Mouse (Mus musculus) layer of hippocampus, postnatal 14 days (tissue): Measurements from ENCODE around the gene Rpl23. TPM values are rescaled to one million over a fixed set of nuclear protein-coding genes. Genes with fewer than 3 reads are reported as not detected.
A peak's percentile ranks its signal among the peaks of the same experiment; 100 is the strongest.
"Not testable (repeated sequence)": the region's sequence is repeated elsewhere in the genome, so short reads cannot be mapped to it uniquely, and the experiment has no call there.

Experiments
- DNase-seq, 2 experiments: peaks; one replicate each; pipeline ENCODE4 v3.0.0; 2021 to 2022; ENCODE audit warnings: low spot score in 2 of 2, mixed read lengths in 1 of 2
- total RNA-seq, 2 experiments: library from RNA; stranded (reverse); gene quantifications; 2 replicates each; pipeline ENCODE4 v1.2.3; 2021

The Rpl23 gene
- total RNA-seq, 2 experiments from 2014 or later, result 372 to 419 TPM

DNA sequence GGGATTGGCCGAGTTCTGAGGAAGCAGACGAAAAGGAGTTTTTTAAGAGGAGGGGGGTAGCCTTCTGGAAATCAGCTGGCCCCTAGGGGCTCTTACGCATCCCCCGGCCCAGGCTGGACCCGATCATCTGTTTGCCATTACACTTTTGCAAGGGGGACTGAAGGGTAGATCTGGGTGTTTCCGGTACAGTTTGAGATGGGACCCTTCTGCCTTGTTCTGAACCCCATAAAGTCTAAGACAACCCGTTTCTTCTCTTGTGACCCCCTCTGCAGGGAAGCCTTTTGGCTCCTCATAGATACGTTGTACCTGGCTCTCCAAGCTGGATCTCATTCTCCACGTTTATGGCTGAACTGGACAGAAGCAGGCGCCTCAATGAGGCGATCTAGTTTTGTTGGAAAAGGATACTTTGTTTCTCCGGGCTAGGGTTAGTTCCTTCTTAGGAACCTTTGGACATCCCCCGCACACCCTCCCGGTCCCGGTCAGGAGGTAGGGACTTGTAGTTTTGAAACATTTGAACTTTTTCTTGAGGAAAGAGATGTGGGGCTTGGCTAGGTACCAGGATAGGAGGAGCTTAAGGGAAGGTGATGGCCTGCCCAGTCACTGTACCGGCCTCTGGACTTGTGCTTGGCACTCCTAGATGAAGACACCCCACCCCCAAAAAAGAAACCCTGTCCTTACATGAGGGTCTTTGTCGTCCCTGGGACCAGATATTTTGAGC is 18.6 kb upstream of the Rpl23 start:
- no peak for DNase-seq

DNA sequence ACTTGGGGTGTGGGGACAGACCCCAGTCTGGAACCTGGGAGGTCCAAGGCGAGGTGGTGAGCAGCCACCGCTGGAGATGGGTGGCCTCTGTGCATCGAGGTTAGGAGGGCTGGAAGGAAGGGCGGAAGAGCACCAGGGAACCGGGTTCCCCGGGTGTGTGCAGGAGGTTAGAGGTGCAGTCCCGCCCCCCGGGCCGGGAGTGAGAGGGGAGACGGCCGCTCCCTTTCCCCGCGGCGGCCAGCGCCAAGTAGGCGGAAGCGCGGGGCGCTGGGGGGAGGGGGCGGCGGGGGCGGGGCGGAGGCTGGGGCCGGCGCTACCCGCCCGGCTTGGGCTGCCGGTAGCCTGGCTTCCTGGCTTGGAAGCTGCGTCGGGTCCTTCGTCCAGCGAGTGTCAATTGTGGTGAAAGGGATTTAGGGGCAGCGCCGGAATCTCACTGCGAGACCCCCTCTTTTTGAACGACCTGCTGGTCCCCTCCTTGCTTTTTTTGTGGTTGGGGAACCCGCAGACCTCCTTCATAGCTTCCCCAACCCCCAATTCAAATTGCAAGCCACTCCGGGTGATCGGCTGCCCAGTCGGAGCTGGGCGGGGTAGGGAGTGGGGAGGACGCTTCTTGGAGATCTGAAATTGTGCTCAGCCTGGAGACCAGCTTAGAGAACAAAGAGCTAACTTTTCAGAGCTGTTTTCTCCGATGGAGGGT is 17.9 kb upstream of the Rpl23 start:
- peak in 1 of 2 experiments; percentile 59 for DNase-seq

DNA sequence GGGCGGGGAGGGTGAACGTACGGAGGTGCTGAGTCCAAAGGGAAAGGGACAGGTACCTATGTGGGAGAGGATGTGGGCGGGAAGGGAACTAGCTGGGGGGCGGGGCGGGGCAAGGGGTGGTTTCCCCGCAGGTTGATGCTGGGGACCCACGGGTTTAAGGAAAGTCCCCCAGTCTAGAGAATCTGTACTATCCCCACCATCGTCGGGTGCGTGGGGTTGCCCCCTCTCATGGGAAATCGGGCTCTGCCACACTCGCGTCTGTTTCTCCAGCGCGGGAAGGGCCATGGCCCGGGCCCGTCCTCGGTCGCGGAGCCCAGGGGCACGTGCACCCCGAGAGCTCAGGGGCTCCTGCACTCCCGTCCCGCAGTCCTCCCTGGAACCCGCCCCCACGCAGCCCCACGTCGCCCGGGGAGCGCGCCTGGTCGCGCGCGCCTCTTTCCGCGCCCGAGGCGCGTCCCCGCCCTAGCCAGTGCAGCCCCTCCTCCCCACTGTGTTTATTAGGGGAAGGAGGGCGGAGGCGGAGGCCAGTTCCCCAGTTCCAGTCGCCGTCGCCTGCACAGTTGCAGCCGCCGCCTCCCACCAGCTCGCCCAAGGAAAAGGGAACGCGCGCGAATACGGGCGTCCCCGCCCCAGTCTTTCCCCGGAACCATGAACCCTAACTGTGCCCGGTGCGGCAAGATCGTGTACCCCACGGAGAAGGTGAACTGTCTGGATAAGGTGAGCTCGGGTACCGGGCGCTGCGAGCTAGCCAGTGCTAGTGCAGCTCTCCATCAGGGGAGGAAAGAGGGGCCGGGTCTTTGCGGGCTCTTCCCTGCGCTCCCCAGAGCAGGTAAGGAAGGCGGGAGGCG is 17.1 kb upstream of the Rpl23 start:
- DNase-seq, result peak; percentile 85 to 90

DNA sequence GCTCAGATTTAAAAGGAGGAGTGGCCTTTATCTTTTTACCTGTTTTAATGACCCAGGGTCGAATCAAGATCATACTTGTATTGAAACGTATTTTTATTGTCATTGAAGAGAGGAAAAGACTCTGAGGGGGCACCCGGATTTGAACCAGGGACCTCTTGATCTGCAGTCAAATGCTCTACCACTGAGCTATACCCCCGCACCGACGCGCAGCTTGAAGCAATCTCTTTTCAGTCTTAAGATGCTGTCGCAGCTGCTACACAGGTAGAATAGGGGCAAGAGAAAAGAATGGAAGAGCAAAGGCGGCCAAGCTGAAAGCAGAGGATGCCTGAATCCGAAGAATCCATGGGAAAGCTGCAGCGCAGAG is 16.5 kb upstream of the Rpl23 start, which contains the start of gene Lasp1:
TSS of gene Lasp1 (plus strand) at position 219 of the 364 bp plus-strand sequence.
- DNase-seq, result peak; percentile 89 to 94

DNA sequence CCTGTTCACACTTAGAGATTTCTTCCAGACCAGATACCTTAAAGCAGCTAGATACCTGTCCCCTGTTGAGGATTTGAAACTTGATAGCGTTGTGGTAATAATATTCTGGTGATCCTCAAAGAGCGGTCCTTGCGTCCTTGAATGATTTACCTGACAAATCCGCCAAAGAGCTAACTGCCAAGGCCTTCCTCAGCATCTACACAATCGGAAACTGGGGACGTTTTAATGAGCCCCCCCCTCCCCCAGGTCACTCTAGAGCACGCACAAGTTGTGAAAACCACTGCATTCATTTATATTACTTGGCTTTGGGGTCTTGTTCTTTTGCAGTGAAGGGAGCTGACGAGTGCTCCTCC is 15.8 kb upstream of the Rpl23 start:
- DNase-seq, result no peak

DNA sequence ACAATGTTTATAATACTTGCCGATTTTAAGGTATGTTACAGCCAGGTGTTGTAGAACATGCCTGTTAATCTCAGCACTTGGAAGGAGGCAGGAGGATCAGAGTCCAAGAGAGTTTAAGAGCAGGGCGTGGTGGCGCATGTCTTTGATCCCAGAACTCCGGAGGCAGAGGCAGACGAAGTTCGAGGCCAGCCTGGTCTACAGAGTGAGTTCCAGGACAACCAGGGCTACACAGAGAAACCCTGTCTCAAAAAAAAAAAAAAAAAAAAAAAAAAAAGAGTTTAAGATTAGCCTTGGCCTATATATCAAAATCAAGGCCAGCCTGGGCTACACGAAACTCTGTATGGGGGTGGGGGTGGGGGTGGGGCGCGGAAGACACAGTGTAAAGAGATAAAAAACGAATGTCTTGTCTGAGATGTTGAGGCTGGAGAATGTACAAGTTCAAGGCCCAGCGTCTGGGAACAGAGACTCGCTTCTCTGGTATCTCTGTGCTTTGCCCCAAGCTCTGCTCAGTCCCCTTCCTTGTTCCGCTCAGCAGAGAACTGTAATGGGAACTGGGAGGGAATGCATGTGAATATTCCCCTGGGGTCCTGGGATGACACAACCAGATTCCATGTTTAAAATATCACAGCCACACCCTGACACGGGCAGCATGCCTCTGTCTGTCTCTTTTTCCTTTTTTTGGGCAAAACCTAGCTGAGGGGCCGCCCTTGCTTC is 15.3 kb upstream of the Rpl23 start:
- no peak for DNase-seq

DNA sequence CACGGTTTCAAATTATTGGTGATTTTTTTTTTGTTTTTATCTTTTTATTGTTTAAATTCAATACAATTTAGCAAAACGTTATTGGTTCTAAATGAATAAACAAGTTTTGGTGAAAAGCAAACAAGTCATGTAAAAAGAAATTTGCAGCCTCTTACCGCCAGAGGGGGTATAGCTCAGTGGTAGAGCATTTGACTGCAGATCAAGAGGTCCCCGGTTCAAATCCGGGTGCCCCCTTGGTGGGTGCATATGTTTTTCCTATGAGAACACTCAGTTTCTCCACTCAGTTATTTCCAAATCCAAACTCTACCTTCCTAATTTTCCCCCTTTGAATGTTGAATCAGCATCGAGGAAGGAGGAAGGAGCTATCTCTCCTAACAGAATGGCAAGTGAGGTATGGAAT is 14.7 kb upstream of the Rpl23 start:
- DNase-seq, result peak; percentile 74 to 88

DNA sequence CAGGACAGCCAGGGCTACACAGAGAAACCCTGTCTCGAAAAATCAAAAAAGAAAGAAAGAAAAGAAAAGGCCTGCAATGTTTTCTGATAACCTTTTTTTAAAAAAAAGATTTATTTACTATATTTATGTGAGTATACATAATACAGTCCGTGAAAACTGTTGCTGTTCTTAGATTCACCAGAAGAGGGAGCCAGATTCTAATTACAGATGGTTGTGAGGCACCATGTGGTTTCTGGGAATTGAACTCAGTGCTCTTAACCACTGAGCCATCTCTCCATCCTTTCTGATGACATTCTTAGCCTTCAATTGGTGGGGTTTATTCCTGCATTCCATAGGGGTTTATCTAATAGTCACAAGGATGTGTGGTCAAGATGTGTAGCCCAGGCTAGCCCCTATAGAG is 10.9 kb upstream of the Rpl23 start:
- peak in 1 of 2 experiments; percentile 60 for DNase-seq

DNA sequence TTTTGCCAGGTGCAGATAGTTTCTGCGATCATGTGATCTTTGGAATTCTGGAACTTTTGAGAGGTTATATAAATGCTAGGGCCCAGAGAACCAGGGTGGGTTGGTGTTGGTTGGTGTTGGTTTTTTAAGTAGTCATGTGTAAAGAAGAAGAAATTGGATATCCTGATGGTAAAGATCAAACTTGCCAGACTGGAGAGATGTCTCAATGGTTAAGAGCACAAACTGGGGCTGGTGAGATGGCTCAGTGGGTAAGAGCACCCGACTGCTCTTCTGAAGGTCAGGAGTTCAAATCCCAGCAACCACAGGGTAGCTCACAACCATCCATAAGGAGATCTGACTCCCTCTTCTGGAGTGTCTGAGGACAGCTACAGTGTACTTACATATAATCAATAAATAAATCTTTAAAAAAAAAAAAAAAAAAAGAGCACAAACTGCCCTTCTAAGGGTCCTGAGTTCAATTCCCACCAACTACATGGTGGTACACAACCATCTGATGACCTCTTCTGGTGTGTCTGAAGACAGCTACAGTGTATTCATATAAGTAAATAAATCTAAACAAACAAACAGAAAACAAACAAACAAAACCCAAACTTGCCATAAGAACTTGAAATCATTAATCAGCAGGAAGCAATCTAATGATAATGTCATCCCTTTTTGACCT is 8.7 kb upstream of the Rpl23 start:
- DNase-seq, result not testable (repeated sequence)

DNA sequence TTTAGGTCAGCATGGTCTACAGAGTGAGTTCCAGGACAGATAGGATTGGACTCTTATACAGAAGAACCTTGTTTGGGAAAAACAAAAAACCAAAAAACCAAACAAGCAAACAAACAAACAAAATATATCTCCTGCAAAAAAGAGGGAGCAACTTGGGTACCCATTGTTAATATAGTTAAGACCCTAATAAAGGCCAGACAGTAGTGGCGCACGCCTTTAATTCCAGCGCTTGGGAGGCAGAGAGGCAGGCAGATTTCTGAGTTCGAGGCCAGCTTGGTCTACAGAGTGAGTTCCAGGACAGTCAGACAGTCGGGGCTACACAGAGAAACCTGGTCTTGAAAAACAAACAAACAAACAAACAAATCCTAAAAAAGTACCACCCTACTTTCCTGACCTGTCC is 7.5 kb upstream of the Rpl23 start:
- no peak for DNase-seq

DNA sequence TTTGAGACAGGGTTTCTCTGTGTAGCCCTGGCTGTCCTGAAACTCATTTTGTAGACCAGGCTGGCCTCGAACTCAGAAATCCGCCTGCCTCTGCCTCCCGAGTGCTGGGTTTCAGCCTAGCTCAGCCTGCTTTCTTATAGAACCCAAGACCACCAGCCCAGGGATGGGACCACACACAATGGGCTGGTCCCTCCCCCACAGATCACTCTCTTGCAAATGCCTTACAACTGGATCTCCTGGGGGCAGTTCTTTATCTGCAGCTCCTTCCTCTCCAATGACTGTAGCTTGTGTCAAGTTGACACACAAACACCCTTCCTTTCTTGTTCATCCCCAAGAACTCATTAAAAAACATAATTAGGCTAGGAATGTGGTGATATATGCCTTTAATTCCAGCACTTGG is 5.7 kb upstream of the Rpl23 start:
- DNase-seq, result no peak

DNA sequence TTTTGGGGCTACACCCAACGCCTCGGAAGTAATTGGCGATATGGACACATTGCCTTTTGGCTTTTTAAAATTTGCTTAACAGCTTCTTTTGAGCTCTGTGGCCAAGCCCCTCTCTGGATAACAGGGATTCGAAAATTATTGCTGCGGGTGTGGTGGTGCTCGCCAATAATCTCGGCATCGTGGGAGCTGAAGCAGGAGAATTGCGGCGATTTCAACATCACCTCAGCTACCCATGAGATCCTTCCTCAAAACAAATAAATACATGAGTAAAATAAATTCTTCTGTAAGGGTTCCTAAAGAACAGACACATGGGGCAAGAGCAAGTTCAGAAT is 293 bp upstream of the Rpl23 start:
- no peak for DNase-seq

DNA sequence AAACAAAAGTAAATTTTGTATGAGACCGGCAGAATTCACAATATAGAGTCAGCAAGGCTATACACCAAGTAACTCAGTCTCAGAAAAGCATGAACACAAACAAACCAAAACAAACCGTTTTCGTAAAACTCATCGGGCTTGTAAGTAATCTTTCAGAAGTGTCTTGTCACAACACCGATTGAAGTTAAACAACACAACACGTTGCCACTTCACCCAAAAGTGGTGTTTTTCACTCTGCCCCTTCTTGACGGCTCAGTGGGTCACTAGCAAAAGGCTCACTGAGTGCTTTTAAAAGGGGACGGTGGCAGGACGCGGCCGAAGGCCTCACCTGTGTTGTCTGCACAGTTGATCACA is 782 bp downstream of the Rpl23 start:
- no peak for DNase-seq

DNA sequence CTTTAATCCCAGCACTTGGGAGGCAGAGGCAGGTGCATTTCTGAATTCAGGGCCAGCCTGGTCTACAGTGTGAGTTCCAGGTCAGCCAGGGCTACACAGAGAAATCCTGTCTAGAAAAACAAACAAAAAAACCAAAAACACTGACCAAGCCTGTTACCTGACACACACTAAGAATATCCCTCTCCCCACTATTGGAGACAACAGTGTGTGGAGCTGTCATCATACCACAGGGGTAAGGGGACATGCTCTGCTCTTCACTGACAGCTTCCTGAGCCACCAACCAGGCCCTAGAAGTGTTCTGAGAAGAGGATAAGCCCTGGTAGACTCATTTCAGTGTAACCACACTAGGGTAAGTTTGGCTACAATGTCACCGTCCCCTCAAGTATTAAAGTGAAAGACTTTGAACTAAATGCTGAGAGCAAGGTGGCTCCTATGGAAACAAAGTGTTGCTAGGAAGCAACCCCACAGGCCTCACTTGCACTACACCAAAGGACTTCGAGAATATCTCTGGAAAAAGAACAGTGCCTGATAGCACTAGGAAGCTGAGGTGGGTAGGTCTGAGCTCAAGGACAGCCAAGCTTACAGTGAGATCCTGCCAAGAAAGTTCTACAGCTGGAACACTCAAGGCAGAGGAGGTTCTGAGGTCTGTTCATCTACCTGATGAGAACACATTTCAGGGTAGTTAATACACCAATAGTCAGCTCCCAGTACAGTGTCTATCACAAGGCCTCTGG is 2.1 kb downstream of the Rpl23 start:
- no peak for DNase-seq

DNA sequence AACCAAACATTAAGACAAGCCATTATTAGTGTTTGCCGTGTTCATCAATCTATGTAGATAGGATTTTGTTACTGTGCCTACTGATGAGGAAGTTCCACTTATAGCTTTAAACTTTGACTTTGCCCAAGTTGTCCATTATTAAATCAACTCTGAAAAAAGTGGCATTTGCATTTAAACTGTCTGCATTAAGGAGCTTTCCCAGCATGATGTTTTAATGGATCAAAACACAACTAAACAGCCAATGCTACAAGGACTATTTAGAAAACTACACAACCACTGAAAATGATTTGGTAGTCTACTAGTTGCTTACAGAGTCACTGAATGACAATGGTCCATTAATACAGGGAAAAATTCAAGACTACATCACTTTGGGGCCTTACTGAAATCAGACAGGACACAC is 3.3 kb downstream of the Rpl23 start:
- no peak for DNase-seq

DNA sequence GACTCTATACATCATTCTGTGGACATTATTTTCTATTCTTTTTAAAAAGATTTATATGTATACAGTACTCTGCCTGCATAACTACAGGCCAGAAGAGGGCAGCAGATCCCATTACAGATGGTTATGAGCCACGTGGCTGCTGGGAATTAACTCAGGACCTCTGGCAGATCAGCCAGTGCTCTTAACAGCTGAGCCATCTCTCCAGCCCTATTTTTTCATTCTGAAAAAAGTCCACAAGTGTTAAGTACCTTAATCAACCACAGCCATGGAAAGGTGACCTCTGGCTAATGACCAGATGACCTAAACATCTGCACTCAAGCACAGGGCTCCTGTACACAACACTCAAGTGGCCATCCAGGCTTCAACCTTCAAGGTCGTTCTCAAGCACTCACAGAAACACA is 5.1 kb downstream of the Rpl23 start:
- no peak for DNase-seq

DNA sequence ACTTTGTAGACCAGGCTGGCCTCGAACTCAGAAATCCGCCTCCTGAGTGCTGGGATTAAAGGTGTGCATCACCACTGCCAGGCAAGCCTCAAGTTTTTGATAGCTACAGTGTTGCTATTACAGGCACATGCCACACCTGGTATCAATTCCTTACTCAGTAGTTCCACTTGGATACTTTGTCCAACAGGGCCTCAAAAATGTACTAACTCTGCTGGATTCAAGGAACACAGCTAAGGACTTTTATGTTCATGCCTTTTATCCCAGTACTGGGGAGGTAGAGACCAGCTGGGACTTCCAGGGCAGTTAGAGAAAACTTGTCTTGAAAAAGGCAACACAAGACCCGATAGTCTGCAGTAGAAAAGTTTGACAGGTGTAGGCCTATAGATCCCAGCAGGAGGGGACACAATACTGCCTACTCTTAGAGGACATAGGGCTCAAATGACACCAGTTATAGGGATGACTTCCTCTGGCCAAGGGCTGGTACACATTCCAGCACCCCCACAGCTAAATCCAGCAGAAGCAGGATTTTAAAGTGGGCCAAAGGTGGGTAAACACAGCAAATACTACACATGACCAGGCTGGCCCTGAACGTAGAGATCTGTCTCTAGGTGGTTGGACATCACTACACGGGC is 5.6 kb downstream of the Rpl23 start:
- DNase-seq, result no peak

DNA sequence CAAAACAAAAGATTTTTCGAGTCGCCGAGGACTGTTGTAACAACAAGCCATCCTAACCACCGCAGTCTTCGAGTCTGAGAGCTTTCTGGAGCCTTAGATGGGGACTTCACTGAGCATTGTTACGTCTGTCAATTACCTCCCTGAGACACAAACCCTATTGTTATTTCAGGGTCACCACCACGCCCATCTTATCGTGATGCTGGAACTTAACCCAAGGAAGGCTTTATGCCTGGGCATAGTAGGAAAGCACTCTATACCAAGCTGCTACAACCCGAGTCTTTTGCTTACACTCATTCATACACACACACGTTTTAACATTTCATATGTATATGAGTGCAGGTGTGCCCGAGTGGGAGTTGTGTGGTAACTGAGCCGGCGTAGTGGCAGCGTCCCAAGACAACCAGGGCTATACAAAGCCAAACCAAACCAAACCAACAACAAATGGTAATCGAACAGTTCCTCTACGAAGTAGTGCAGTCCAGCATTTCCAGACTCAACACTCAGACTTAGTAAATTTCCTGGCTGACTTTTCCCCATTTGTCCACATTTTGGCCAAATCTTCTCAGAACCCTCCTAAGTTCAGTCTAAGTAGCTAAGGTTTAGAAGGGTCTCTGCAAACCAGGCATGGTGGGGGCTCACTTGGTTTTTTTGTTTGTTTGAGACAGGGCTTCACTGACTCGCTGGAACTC is 6.3 kb downstream of the Rpl23 start, which contains the start of gene 1700001P01Rik:
TSS of gene 1700001P01Rik (minus strand) at position 111 of the 689 bp plus-strand sequence.
- DNase-seq, result no peak

DNA sequence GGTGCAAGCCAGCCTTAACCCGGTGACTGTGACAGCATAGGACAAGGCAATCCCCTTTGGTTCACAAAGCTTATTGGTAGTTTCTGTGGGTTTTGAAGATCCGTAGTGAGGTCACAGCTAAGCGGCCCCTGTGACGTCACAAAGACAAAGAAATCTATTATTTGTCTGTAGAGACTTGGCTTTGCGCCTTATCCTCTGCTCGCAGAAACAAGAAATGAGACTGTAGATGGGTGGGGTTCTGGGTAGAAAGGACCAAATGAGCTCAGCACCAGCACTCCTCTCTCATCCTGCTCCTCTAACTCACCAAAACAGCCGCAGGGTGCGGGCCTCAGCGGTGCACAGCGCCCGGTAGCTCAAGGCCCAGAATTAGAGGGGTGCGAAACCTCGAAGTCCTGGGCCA is 7.1 kb downstream of the Rpl23 start:
- no peak for DNase-seq
